Mouse (Mus musculus) erythroblast, embryonic 14.5 days (primary cell): ENCODE data around the gene Angptl6. TPM values are rescaled to one million over a fixed set of nuclear protein-coding genes. Genes with fewer than 3 reads are reported as not detected.

ENCODE experiments used
- H3K27me3 ChIP-seq: 2 replicates; pipeline ENCODE4 v1.6.1; 2012; ENCODE audit warnings: inconsistent platforms; ENCODE audit not compliant: control insufficient read depth
- H3K36me3 ChIP-seq: 2 replicates; pipeline ENCODE4 v1.6.1; 2012; ENCODE audit warnings: mild to moderate bottlenecking, inconsistent platforms; ENCODE audit not compliant: control insufficient read depth
- H3K4me1 ChIP-seq: 2 replicates; pipeline ENCODE4 v1.6.1; 2012; ENCODE audit warnings: inconsistent platforms; ENCODE audit not compliant: control insufficient read depth
- H3K4me3 ChIP-seq: replicated peaks from 2 replicates; pipeline ENCODE3; 2012; ENCODE audit warnings: moderate library complexity, mild to moderate bottlenecking, inconsistent platforms
- H3K9me3 ChIP-seq: 2 replicates; pipeline ENCODE4 v1.6.1; 2012; ENCODE audit warnings: low read length, inconsistent platforms, mixed read lengths; ENCODE audit not compliant: control insufficient read depth
- GATA1 ChIP-seq: IDR thresholded peaks from 2 replicates; pipeline ENCODE4 v1.6.1; 2012; ENCODE audit warnings: low read length, inconsistent platforms, mixed read lengths
- TAL1 ChIP-seq: IDR thresholded peaks from 3 replicates; pipeline ENCODE4 v1.6.1; 2012; ENCODE audit warnings: low read length, inconsistent platforms, mixed read lengths
- polyA plus RNA-seq: library from polyadenylated mRNA; stranded (reverse); fragments of >175 nt; gene quantifications from 2 replicates; pipeline ENCODE4 v1.2.3, GENCODE M21; 2012

Angptl6 gene
- polyA plus RNA-seq, 1 experiment = 0.19 TPM

GRCm38 (mm10) chr9:20830901-20831643, 48.5 kb downstream of the Angptl6 start:
- TF ChIP-seq TAL1 = no peak

DNA sequence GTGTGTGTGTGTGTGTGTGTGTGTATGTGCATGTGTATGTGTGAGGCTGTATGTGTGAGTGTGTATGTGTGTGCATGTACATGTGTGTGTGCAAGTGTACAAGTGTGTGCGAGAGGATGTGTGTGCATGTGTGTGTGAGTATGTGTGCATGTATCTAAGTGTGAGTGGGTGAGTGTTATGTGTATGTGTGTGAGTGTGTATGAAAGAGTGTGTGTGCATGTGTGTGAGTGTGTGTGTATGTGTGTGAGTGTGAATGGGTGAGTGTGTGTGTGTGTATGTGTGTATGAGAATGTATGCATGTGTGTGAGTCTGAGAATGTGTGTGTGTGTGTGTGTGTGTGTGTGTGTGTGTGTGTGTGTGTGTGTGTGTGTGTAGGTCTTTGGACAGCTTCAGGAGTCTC, 51.4 kb downstream of the Angptl6 start:
- Histone ChIP-seq H3K27me3 (peaks cover 6% of the 10 kb centered on the region), H3K4me3 (no peak overlapping the region), H3K4me1 (no peaks in the 10 kb centered on the region), H3K36me3 (no peaks in the 10 kb centered on the region), H3K9me3 (no peaks in the 10 kb centered on the region)
- no peak for TF ChIP-seq GATA1
- TF ChIP-seq TAL1 = no peak

More at GRCm38 (mm10) chr9:20830901-20831643, 48.5 kb downstream of the Angptl6 start:
- H3K36me3 ChIP-seq = no peaks in the 10 kb centered on the region
- no peaks in the 10 kb centered on the region for H3K4me1 ChIP-seq
- H3K9me3 ChIP-seq = no peaks in the 10 kb centered on the region
- no peak overlapping the region for H3K4me3 ChIP-seq
- H3K27me3 ChIP-seq = peaks cover 7% of the 10 kb centered on the region

DNA sequence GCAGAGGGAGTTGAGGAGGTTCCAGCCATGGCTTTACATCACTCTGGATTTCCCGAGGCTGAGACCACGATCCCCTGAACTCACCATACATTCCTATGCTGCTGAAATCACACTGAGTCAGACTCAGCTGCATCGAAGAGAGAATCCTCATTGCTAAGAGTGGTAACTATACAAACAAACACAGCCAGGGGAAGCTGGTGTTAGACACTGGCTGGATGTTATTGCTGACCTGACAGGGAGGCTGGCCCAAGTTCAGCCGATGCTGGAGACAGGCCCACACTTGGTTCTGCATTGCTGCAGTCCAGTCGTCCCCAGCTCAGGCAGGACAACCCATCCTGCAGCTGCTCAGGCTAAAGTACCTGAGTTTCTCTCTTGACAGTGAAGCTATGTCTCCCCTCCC, 53.7 kb downstream of the Angptl6 start:
- no peak for TF ChIP-seq TAL1
- TF ChIP-seq GATA1 = no peak
- Histone ChIP-seq H3K36me3 (no peaks in the 10 kb centered on the region), H3K9me3 (no peaks in the 10 kb centered on the region), H3K4me3 (no peak overlapping the region), H3K4me1 (no peaks in the 10 kb centered on the region), H3K27me3 (no peaks in the 10 kb centered on the region)

Other genes with a start within 250 kb of the Angptl6 start
- gene Ubl5, start 236.8 kb downstream of the Angptl6 start, polyA plus RNA-seq = 2.7 and 3.2 TPM in 2 replicates
- 0.38 and 0.83 TPM in 2 replicates for gene Fbxl12, start 235.0 kb downstream of the Angptl6 start, polyA plus RNA-seq
- gene Pin1, start 227.6 kb downstream of the Angptl6 start, polyA plus RNA-seq = 2.3 and 2.4 TPM in 2 replicates
- gene Olfm2, start 133.4 kb downstream of the Angptl6 start, polyA plus RNA-seq = not detected in 2 replicates
- gene Col5a3, start 64.7 kb downstream of the Angptl6 start, polyA plus RNA-seq = not detected in 2 replicates
- gene Rdh8, start 61.2 kb downstream of the Angptl6 start, polyA plus RNA-seq = not detected in 2 replicates
- gene A230050P20Rik, start 11.1 kb downstream of the Angptl6 start, polyA plus RNA-seq = 0.29 and 0.57 TPM in 2 replicates
- gene Ppan, start 8.4 kb upstream of the Angptl6 start, polyA plus RNA-seq = 14.9 and 16.4 TPM in 2 replicates
- 46.8 and 55.3 TPM in 2 replicates for gene Eif3g, start 18.9 kb upstream of the Angptl6 start, polyA plus RNA-seq
- 25.3 TPM in 2 replicates for gene Dnmt1, start 80.2 kb upstream of the Angptl6 start, polyA plus RNA-seq
- gene S1pr2, start 97.1 kb upstream of the Angptl6 start, polyA plus RNA-seq = 0.02 TPM in 2 replicates
- gene Mrpl4, start 123.0 kb upstream of the Angptl6 start, polyA plus RNA-seq = 11.7 and 15.4 TPM in 2 replicates
- 0.04 and 0.11 TPM in 2 replicates for gene Icam1, start 136.3 kb upstream of the Angptl6 start, polyA plus RNA-seq
- 105 and 134 TPM in 2 replicates for gene Icam4, start 149.6 kb upstream of the Angptl6 start, polyA plus RNA-seq
- gene Icam5, start 152.3 kb upstream of the Angptl6 start, polyA plus RNA-seq = 0.63 and 0.86 TPM in 2 replicates
- 1.4 and 1.9 TPM in 2 replicates for gene Zglp1, start 187.4 kb upstream of the Angptl6 start, polyA plus RNA-seq
- gene Gm49373, start 193.4 kb upstream of the Angptl6 start, polyA plus RNA-seq = 0.12 and 0.16 TPM in 2 replicates
- 1.5 and 2.8 TPM in 2 replicates for gene Fdx1l, start 193.9 kb upstream of the Angptl6 start, polyA plus RNA-seq
- gene Gm38431, start 212.3 kb upstream of the Angptl6 start, polyA plus RNA-seq = 11.6 and 15.1 TPM in 2 replicates
- gene Raver1, start 212.3 kb upstream of the Angptl6 start, polyA plus RNA-seq = 7.5 and 9.3 TPM in 2 replicates